Mouse (Mus musculus) kidney, postnatal 0 days (tissue): ENCODE results near the gene Lbp. TPM values are rescaled to one million over a fixed set of nuclear protein-coding genes. Genes with fewer than 3 reads are reported as not detected.

Experiments used
- ATAC-seq: fragments of 200-750 bp; cut with Nextera tagmentation; replicated peaks from 2 replicates; pipeline ENCODE4 v1.8.0; 2017; ENCODE audit warnings: low read depth, moderate number of reproducible peaks, moderate TSS enrichment, moderate library complexity; ENCODE audit not compliant: low FRiP score
- DNase-seq: peaks from one replicate; pipeline ENCODE4 v3.0.0-alpha.2; 2016; ENCODE audit warnings: low spot score
- H3K27ac ChIP-seq: fragments of 300-500 bp; sonication (generic); 2 replicates; pipeline ENCODE4 v1.5.1; 2014; ENCODE audit warnings: mild to moderate bottlenecking
- H3K27me3 ChIP-seq: fragments of 300-500 bp; sonication (generic); 2 replicates; pipeline ENCODE4 v1.6.1; 2014; ENCODE audit warnings: low read length, mixed read lengths; ENCODE audit not compliant: insufficient read depth
- H3K36me3 ChIP-seq: fragments of 300-500 bp; sonication (generic); 2 replicates; pipeline ENCODE4 v1.6.1; 2014; ENCODE audit warnings: low read length, mixed read lengths; ENCODE audit not compliant: insufficient read depth
- H3K4me1 ChIP-seq: fragments of 300-500 bp; sonication (generic); replicated peaks from 2 replicates; pipeline ENCODE4 v1.6.1; 2014; ENCODE audit warnings: antibody characterized with exemption, low read length, mixed read lengths; ENCODE audit not compliant: insufficient read depth
- H3K4me2 ChIP-seq: fragments of 300-500 bp; sonication (generic); 2 replicates; pipeline ENCODE4 v1.6.1; 2014; ENCODE audit warnings: mild to moderate bottlenecking, low read length, moderate library complexity, mixed read lengths
- H3K4me3 ChIP-seq: fragments of 300-500 bp; sonication (generic); replicated peaks from 2 replicates; pipeline ENCODE4 v1.5.1; 2014; ENCODE audit warnings: low read depth, low read length
- H3K9ac ChIP-seq: fragments of 300-500 bp; sonication (generic); 2 replicates; pipeline ENCODE4 v1.6.1; 2014; ENCODE audit warnings: low read depth, low read length
- H3K9me3 ChIP-seq: fragments of 300-500 bp; sonication (generic); replicated peaks from 2 replicates; pipeline ENCODE4 v1.6.1; 2016; ENCODE audit warnings: low read length, inconsistent platforms, mixed read lengths
- CTCF ChIP-seq: IDR thresholded peaks from 2 replicates; pipeline ENCODE4 v1.5.1; 2016; ENCODE audit warnings: antibody characterized with exemption, low read depth, mild to moderate bottlenecking, moderate library complexity
- WGBS: fragments of 180-500 bp; shearing (Covaris S2); extraction: QIAGEN DNeasy Blood & Tissue Kit; methylation state at CpG from one replicate; pipeline ENCODE4 v1.1.7; 2014; 5-methylcytosine and 5-hydroxymethylcytosine counted together
- polyA plus RNA-seq: library from polyadenylated mRNA; unstranded; fragments of >200 nt; fragmentation: Nextera tagmentation; extraction: Ambion mirVana; gene quantifications from 2 replicates; pipeline ENCODE4 v1.2.1, GENCODE M21; 2015

Lbp gene
- polyA plus RNA-seq, 1 experiment from 2014 or later: 32.1 TPM

DNA sequence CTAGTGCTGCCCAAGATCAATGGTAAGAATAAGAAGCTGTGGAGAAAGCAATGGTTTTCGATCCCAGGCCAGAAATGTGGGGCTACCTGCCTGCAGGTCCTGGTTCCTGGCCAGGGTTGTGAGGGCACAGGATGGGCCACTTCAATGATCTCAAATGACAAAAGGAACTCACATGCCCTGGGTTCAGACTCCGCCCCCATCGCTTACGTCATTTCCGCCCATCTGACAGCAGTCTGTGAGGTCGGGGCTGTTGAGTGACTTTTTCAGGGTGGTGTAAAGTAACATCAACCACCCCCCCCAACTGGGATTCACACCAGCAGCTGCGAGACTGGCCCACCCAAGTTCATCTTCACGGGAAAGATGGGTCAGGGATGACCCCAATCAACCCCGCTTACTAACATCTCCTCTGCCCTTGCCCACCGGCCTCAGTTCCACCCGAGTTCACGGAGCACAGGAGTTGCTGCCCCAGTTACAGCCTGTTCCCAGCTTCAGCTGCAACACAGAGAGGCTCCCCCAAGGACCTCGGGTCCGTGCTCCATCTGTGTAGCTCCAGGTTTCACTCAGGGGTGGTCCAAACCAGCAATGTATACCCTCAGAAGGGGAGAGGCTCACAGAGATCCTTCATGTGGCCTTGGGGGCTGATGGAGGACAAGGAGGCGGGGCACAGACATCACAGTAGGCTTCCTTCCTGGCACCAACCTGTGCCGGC lies 24.6 kb upstream of the Lbp start:
- Histone ChIP-seq H3K9ac (no peak overlapping the region), H3K4me1 (peaks cover 8% of the 10 kb centered on the region), H3K36me3 (no peaks in the 10 kb centered on the region), H3K27me3 (no peaks in the 10 kb centered on the region), H3K4me3 (no peak overlapping the region), H3K27ac (no peak overlapping the region), H3K4me2 (no peak overlapping the region), H3K9me3 (no peaks in the 10 kb centered on the region)
- no peak for TF ChIP-seq CTCF
- WGBS: 55% methylated on average over 16 of the region's 16 CpGs
- no peak for DNase-seq
- no peak for ATAC-seq

DNA sequence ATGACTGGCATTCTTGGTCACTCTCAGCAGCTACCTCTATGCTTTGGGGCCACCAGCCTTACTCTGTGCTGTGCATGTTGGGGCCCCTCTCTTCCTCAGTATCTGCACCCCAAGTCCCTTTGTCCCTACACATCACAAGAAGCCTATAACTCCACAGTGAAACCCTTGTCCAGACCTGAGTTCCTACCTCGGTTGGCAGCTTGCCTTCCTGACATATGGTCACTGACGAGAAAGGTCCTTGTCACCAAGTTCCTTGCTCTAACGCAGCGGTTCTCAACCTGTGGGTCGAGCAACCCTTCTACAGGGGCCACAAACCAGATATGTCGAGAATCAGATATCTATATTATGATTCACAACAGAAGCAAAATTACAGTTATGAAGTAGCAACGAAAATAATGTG lies 23.2 kb upstream of the Lbp start:
- no peak overlapping the region for H3K27ac ChIP-seq
- no peak overlapping the region for H3K4me3 ChIP-seq
- H3K9me3 ChIP-seq: no peaks in the 10 kb centered on the region
- DNase-seq (no peak), ATAC-seq (no peak)
- no peak for TF ChIP-seq CTCF
- whole genome bisulfite sequencing: 73% methylated on average over 7 of the region's 7 CpGs
- no peaks in the 10 kb centered on the region for H3K36me3 ChIP-seq
- no peak overlapping the region for H3K9ac ChIP-seq
- no peak overlapping the region for H3K4me2 ChIP-seq
- no peaks in the 10 kb centered on the region; the same call in 1 of the 2 replicates for H3K4me1 ChIP-seq
- H3K27me3 ChIP-seq: no peaks in the 10 kb centered on the region

GRCm38 (mm10) chr2:158283771-158284170 lies 22.5 kb upstream of the Lbp start:
- Histone ChIP-seq H3K4me1 (no peaks in the 10 kb centered on the region; the same call in 1 of the 2 replicates), H3K4me3 (no peak overlapping the region), H3K9ac (no peak overlapping the region), H3K27me3 (no peaks in the 10 kb centered on the region), H3K9me3 (no peaks in the 10 kb centered on the region), H3K4me2 (no peak overlapping the region), H3K36me3 (no peaks in the 10 kb centered on the region), H3K27ac (no peak overlapping the region)
- TF ChIP-seq CTCF: no peak
- DNase-seq (no peak), ATAC-seq (no peak)
- WGBS: 80% methylated on average over 6 of the region's 6 CpGs

GRCm38 (mm10) chr2:158284571-158284970 lies 21.7 kb upstream of the Lbp start:
- TF ChIP-seq CTCF: peak; percentile 90
- Histone ChIP-seq H3K4me2 (no peak overlapping the region), H3K27me3 (no peaks in the 10 kb centered on the region), H3K9ac (no peak overlapping the region), H3K9me3 (no peaks in the 10 kb centered on the region), H3K27ac (no peak overlapping the region), H3K4me1 (no peaks in the 10 kb centered on the region; the same call in 1 of the 2 replicates), H3K4me3 (no peak overlapping the region), H3K36me3 (no peaks in the 10 kb centered on the region)
- DNase-seq (peak; percentile 83), ATAC-seq (peak; percentile 63)
- 25% methylated on average over 11 of the region's 11 CpGs for WGBS

DNA sequence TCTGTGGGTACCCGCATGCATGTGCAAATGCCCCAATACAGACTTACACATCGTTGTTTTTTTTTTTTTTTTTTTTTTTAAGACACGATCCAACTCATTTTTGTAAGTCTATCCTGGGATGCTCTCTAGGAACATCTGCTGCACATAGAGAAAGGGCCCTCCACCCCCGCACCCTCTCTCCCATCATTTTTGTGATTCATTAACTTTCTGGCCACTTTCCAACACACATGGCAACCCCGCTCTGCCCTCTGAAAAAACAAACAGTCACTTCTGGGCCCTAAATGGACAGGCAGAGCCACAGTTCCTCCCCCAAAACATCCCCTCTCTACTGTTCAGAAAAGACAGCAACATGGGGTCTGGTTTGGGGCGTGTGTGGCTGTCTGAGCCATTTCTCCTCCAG lies 20.6 kb upstream of the Lbp start:
- no peaks in the 10 kb centered on the region for H3K27me3 ChIP-seq
- no peaks in the 10 kb centered on the region for H3K9me3 ChIP-seq
- TF ChIP-seq CTCF: no peak
- no peak overlapping the region for H3K4me3 ChIP-seq
- H3K4me1 ChIP-seq: no peaks in the 10 kb centered on the region; the same call in 1 of the 2 replicates
- no peaks in the 10 kb centered on the region for H3K36me3 ChIP-seq
- H3K9ac ChIP-seq: no peak overlapping the region
- H3K27ac ChIP-seq: no peak overlapping the region
- no peak overlapping the region for H3K4me2 ChIP-seq
- DNase-seq (peak; percentile 28), ATAC-seq (no peak)
- WGBS: 47% methylated on average over 6 of the region's 6 CpGs

GRCm38 (mm10) chr2:158295700-158296099 lies 10.6 kb upstream of the Lbp start:
- no peak overlapping the region for H3K4me3 ChIP-seq
- no peak overlapping the region for H3K9ac ChIP-seq
- TF ChIP-seq CTCF: no peak
- no peaks in the 10 kb centered on the region for H3K27me3 ChIP-seq
- H3K27ac ChIP-seq: no peak overlapping the region
- ATAC-seq (no peak), DNase-seq (peak; percentile 25)
- no peaks in the 10 kb centered on the region for H3K36me3 ChIP-seq
- H3K4me2 ChIP-seq: no peak overlapping the region
- H3K9me3 ChIP-seq: no peaks in the 10 kb centered on the region
- no peaks in the 10 kb centered on the region for H3K4me1 ChIP-seq
- WGBS: 44% methylated on average over 9 of the region's 9 CpGs

- DNase-seq (no peak), ATAC-seq (no peak)
- Histone ChIP-seq H3K27ac (no peak overlapping the region), H3K27me3 (no peaks in the 10 kb centered on the region), H3K9ac (no peak overlapping the region), H3K9me3 (no peaks in the 10 kb centered on the region), H3K4me1 (no peaks in the 10 kb centered on the region), H3K4me3 (no peak overlapping the region), H3K4me2 (no peak overlapping the region), H3K36me3 (no peaks in the 10 kb centered on the region)
- no peak for TF ChIP-seq CTCF
- WGBS: 73% methylated on average over 3 of the region's 3 CpGs
Observed at GRCm38 (mm10) chr2:158299203-158299602, 7.1 kb upstream of the Lbp start.
